Mouse (Mus musculus) erythroblast, embryonic 14.5 days (primary cell): ENCODE results near the gene Ccr8.

Source experiments
- GATA1 ChIP-seq: IDR thresholded peaks from 2 replicates; pipeline ENCODE4 v1.6.1; 2012; ENCODE audit warnings: low read length, inconsistent platforms, mixed read lengths
- TAL1 ChIP-seq: IDR thresholded peaks from 3 replicates; pipeline ENCODE4 v1.6.1; 2012; ENCODE audit warnings: low read length, inconsistent platforms, mixed read lengths

DNA sequence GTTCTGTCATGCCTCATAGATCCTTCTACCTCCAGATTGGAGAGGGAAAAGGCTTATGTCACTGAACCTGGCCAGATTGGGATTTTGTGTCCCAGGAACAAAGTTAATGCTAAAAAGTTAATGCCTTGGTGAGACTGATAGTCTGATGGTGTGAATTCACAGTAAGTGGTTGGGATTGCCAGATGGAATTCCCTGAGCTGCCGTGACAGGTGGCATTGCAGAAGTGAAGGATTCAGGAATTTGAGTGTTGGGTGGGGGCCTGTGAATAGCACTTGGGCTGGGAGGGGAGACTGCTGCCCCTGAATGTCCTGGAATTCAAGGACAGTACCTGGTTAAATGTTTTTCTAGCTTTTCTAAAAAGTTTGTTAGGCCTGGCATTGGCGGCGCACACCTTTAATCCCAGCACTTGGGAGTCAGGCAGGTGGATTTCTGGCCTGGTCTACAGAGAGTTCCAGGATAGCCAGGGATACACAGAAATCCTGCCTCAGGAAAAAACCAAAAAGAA lies 39.9 kb downstream of the Ccr8 start:
- TF ChIP-seq TAL1, result no peak
- TF ChIP-seq GATA1, result no peak
